Mouse (Mus musculus): ENCODE data around the gene Olig1. TPM values are rescaled to one million over a fixed set of nuclear protein-coding genes. Genes with fewer than 3 reads are reported as not detected.
"Not testable (repeated sequence)": the region's sequence is repeated elsewhere in the genome, so short reads cannot be mapped to it uniquely, and the experiment has no call there.

Olig1 gene
- polyA plus RNA-seq, 1 experiment, result not detected

- H3K4me1 ChIP-seq (ENCODE audit: control insufficient read depth, insufficient read depth, low read length), result no peaks in the 10 kb centered on the region; the same call in none of the 2 replicates
- no peak overlapping the region for H3K4me3 ChIP-seq (replicated peaks; ENCODE audit: control insufficient read depth, low read depth, low read length)
- WGBS, result 5% methylated on average over 25 of the region's 25 CpGs
- H3K27ac ChIP-seq (ENCODE audit: control insufficient read depth, insufficient read depth, low read depth, low read length, poor library complexity), result no peak overlapping the region
- TF ChIP-seq POLR2A (IDR thresholded peaks at IDR 0.05; ENCODE audit: borderline replicate concordance, control insufficient read depth, low read depth, low read length) (no peak), CTCF (IDR thresholded peaks at IDR 0.05; ENCODE audit: control insufficient read depth, insufficient read depth, low read length) (no peak)
Measured at GRCm38 (mm10) chr16:91232470-91233240, 36.9 kb upstream of the Olig1 start.

GRCm38 (mm10) chr16:91233241-91233944 is 36.2 kb upstream of the Olig1 start:
- no peaks in the 10 kb centered on the region; the same call in none of the 2 replicates for H3K4me1 ChIP-seq (ENCODE audit: control insufficient read depth, insufficient read depth, low read length)
- WGBS, result 17% methylated on average over 11 of the region's 11 CpGs
- H3K4me3 ChIP-seq (replicated peaks; ENCODE audit: control insufficient read depth, low read depth, low read length), result no peak overlapping the region
- TF ChIP-seq CTCF (IDR thresholded peaks at IDR 0.05; ENCODE audit: control insufficient read depth, insufficient read depth, low read length) (no peak), POLR2A (IDR thresholded peaks at IDR 0.05; ENCODE audit: borderline replicate concordance, control insufficient read depth, low read depth, low read length) (no peak)
- H3K27ac ChIP-seq (ENCODE audit: control insufficient read depth, insufficient read depth, low read depth, low read length, poor library complexity), result no peak overlapping the region

- TF ChIP-seq POLR2A (IDR thresholded peaks at IDR 0.05; ENCODE audit: borderline replicate concordance, control insufficient read depth, low read depth, low read length) (no peak), CTCF (IDR thresholded peaks at IDR 0.05; ENCODE audit: control insufficient read depth, insufficient read depth, low read length) (no peak)
- WGBS, result 34% methylated on average over 4 of the region's 4 CpGs
Measured at GRCm38 (mm10) chr16:91239024-91239423, 30.5 kb upstream of the Olig1 start.

GRCm38 (mm10) chr16:91246292-91246691 is 23.3 kb upstream of the Olig1 start:
- no peaks in the 10 kb centered on the region for H3K4me1 ChIP-seq (ENCODE audit: control insufficient read depth, insufficient read depth, low read length)
- H3K4me3 ChIP-seq (replicated peaks; ENCODE audit: control insufficient read depth, low read depth, low read length), result no peak overlapping the region
- WGBS, result 78% methylated on average over 9 of the region's 9 CpGs
- no peak overlapping the region for H3K27ac ChIP-seq (ENCODE audit: control insufficient read depth, insufficient read depth, low read depth, low read length, poor library complexity)
- no peak for TF ChIP-seq POLR2A (IDR thresholded peaks at IDR 0.05; ENCODE audit: borderline replicate concordance, control insufficient read depth, low read depth, low read length)
- TF ChIP-seq CTCF (IDR thresholded peaks at IDR 0.05; ENCODE audit: control insufficient read depth, insufficient read depth, low read length), result no peak

More at GRCm38 (mm10) chr16:91239024-91239423, 30.5 kb upstream of the Olig1 start:
- Histone ChIP-seq H3K4me3 (replicated peaks; ENCODE audit: control insufficient read depth, low read depth, low read length) (no peak overlapping the region), H3K27ac (ENCODE audit: control insufficient read depth, insufficient read depth, low read depth, low read length, poor library complexity) (no peak overlapping the region), H3K4me1 (ENCODE audit: control insufficient read depth, insufficient read depth, low read length) (no peaks in the 10 kb centered on the region; the same call in none of the 2 replicates)

GRCm38 (mm10) chr16:91255419-91256164 is 14.0 kb upstream of the Olig1 start:
- not testable (repeated sequence) for H3K4me1 ChIP-seq (ENCODE audit: control insufficient read depth, insufficient read depth, low read length); H3K4me3 ChIP-seq (replicated peaks; ENCODE audit: control insufficient read depth, low read depth, low read length); H3K27ac ChIP-seq (ENCODE audit: control insufficient read depth, insufficient read depth, low read depth, low read length, poor library complexity)
- WGBS, result 11% methylated on average over 19 of the region's 28 CpGs

GRCm38 (mm10) chr16:91258956-91259355 is 10.6 kb upstream of the Olig1 start:
- Histone ChIP-seq H3K4me3 (replicated peaks; ENCODE audit: control insufficient read depth, low read depth, low read length) (no peak overlapping the region), H3K4me1 (ENCODE audit: control insufficient read depth, insufficient read depth, low read length) (no peaks in the 10 kb centered on the region), H3K27ac (ENCODE audit: control insufficient read depth, insufficient read depth, low read depth, low read length, poor library complexity) (no peak overlapping the region)
- no peak for TF ChIP-seq POLR2A (IDR thresholded peaks at IDR 0.05; ENCODE audit: borderline replicate concordance, control insufficient read depth, low read depth, low read length)
- no peak for TF ChIP-seq CTCF (IDR thresholded peaks at IDR 0.05; ENCODE audit: control insufficient read depth, insufficient read depth, low read length)
- WGBS, result 33% methylated on average over 3 of the region's 3 CpGs

- H3K4me1 ChIP-seq (ENCODE audit: control insufficient read depth, insufficient read depth, low read length), result no peaks in the 10 kb centered on the region
- 80% methylated on average over 3 of the region's 3 CpGs for WGBS
- H3K4me3 ChIP-seq (replicated peaks; ENCODE audit: control insufficient read depth, low read depth, low read length), result no peak overlapping the region
- TF ChIP-seq CTCF (IDR thresholded peaks at IDR 0.05; ENCODE audit: control insufficient read depth, insufficient read depth, low read length) (no peak), POLR2A (IDR thresholded peaks at IDR 0.05; ENCODE audit: borderline replicate concordance, control insufficient read depth, low read depth, low read length) (no peak)
- H3K27ac ChIP-seq (ENCODE audit: control insufficient read depth, insufficient read depth, low read depth, low read length, poor library complexity), result no peak overlapping the region
Measured at GRCm38 (mm10) chr16:91260861-91261260, 8.7 kb upstream of the Olig1 start.
